Mouse (Mus musculus): ENCODE results near the gene Utp15. TPM values are rescaled to one million over a fixed set of nuclear protein-coding genes. Genes with fewer than 3 reads are reported as not detected.

The Utp15 gene
- polyA plus RNA-seq (2017; shearing (Covaris generic)), result 38.1 TPM

DNA sequence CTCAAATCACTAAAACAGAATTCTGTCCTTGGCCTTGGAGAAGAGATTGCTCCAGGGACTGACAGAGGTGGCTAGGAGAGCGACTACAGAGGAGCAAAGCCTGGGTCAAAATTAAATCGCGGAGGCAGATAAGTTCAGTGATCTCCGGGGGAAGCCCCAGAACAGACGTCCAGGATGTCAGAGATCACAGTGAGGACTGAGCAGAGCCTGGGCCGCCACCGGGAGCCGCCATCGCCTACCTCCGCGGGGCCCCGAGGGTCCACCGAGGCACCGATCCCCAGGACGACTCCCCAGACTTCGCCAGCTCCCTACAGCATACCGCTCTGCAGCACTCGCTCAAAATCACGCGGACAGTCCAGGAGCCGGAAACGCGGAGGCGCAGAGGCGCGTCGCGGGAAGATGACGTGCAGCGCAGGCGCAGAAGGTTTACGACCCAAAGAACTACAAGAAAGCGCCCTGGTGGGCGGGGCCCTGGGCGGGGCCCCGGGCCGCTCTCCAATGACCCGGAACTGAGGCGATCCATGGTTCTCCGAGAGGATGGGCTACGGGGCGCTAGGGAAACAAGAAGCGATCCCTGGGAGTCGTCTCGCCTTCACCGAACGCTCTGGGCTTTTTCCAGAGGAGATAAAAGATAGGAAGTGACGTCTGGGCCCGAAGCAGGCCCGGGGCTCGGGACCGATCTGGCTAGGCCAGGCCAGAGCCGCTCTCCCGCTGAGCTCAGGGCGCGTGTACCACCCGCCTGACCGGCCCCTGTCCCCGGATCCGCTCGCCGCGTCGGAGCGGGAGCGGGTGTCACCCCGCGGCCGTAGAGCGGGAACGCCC, at the start of gene Utp15, which contains the start of gene Ankra2:
Gene Utp15 (minus strand): TSS at position 406 of the 822 bp plus-strand sequence.
Gene Ankra2 (plus strand): TSS at position 439 of the 822 bp plus-strand sequence.

DNA sequence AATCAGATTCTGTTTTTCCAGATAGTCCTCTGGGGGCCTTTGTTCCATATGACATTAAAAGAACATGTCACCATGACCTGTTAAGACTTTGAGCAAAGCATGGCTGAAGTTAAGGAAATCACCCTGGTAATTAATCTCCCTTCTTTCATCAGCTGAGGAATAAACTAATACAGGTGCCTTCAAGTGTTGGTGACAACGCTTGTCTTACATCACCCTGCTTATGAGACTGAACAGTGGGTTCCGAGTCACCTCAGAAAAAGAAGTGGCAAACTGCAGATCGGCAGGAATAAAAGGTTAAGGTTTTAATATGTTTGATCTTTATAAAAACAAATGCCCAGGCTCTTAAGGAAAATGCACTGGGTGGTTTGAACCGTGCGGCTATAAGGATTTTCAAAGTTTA, 16.8 kb upstream of the Utp15 start, which contains the start of gene Gm21976:
Gene Gm21976 (plus strand): TSS at position 202 of the 400 bp plus-strand sequence.

DNA sequence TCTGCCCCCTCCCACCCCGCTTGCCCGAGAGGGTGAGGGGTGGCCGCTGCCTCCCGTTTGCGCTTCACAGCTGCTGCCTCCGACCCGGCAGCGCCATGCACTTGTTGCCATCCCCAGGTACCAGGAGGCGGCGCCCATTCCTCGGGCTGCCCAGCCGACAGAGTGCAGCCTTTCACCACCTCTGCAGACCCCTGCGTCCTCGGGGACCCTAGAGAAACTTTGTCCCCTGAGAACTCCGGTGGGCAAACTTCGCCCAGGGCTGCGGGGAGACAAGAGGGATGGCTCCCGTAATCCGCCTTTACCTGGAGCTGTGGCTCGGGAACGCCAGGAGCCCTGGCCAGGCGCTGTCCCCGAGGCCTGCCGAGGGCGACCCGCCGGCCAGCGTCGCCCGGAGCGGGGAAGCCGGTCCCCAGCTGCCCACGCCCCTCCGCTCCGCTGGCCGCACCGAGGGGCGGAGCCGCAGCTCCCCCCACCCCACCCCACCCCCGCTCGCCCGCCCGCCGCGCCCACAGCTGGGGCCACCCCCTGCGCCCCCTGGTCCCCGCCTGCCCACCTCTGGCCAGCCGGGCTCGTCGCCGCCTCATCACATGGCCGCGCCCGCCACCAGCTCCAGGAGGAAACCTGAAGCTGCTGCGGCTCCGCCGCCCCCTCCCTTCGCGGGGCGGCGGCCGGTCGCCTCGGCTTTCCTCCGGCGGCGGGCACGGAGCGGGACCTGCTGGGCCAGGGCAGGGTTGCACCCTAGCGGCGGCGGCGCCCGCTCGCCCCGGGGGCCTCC, 56.9 kb downstream of the Utp15 start, which contains the start of gene Arhgef28:
Gene Arhgef28 (minus strand): TSS at position 669 of the 775 bp plus-strand sequence.

Other genes starting within 250 kb of the Utp15 start
- gene Arhgef28, start 56.6 kb downstream of the Utp15 start, polyA plus RNA-seq (2017; shearing (Covaris generic)), result 0.34 TPM
- 28.1 TPM for gene Ankra2, start within 50 bp of the Utp15 start, polyA plus RNA-seq (2017; shearing (Covaris generic))
- not detected for gene Gm21976, start 16.8 kb upstream of the Utp15 start, polyA plus RNA-seq (2017; shearing (Covaris generic))
- gene Btf3, start 54.0 kb upstream of the Utp15 start, polyA plus RNA-seq (2017; shearing (Covaris generic)), result 620 TPM
- gene Foxd1, start 91.2 kb upstream of the Utp15 start, polyA plus RNA-seq (2017; shearing (Covaris generic)), result not detected
- gene Gm10320, start 229.0 kb upstream of the Utp15 start, polyA plus RNA-seq (2017; shearing (Covaris generic)), result not detected

Data from effector memory CD4-positive, alpha-beta T cell, adult 7 months (primary cell).